Mouse (Mus musculus): Measurements from ENCODE around the gene Fam102a.

GRCm38 (mm10) chr2:32485751-32486150, 49.4 kb upstream of the Fam102a start:
- TF ChIP-seq CTCF (IDR thresholded peaks at IDR 0.05) (no peak), EP300 (IDR thresholded peaks at IDR 0.05; ENCODE audit: insufficient read depth, low read depth, low read length) (no peak)
